Mouse (Mus musculus) liver, embryonic 14 days (tissue): ENCODE results near the gene Cd36. TPM values are rescaled to one million over a fixed set of nuclear protein-coding genes. Genes with fewer than 3 reads are reported as not detected.

Experiments
- polyA plus RNA-seq: library from polyadenylated mRNA; depleted of rRNA; stranded (reverse); fragments of >200 nt; gene quantifications from 2 replicates; pipeline ENCODE4 v1.2.3, GENCODE M21; 2012; rRNA removed

Cd36 gene
- polyA plus RNA-seq: 9.5 and 11.7 TPM in 2 replicates

GRCm38 (mm10) chr5:17888598-17888997 is at the start of gene Cd36:
Gene Cd36, minus strand, starts transcription at chr5:17888801.

Other genes with a start within 250 kb of the Cd36 start
- gene Gnat3, start 73.7 kb upstream of the Cd36 start, polyA plus RNA-seq: not detected in 2 replicates